Mouse (Mus musculus): ENCODE results near the gene B4galnt2. TPM values are rescaled to one million over a fixed set of nuclear protein-coding genes. Genes with fewer than 3 reads are reported as not detected.
A peak's percentile ranks its signal among the peaks of the same experiment; 100 is the strongest.

Gene B4galnt2
- polyA plus RNA-seq, 1 experiment, result 133 TPM

DNA sequence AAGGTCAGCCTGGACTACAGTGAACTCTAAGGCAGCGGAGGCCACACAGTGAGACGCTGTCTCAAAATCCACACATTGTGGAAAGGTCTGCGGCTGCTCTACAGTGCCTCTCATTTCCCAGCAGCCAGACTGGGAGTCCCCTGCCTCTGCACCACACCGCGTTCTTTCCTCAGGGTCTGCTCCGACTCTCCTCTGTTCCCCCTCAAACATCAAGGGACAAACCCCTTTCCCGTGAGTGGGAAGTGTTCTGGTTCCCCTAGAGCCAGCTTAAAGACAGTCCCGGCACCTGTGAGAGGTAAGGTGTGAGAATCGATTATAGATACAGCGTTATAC, 73.2 kb downstream of the B4galnt2 start:
- Histone ChIP-seq H3K27ac (ENCODE audit: insufficient read depth, low read depth, low read length) (peak overlapping the region; percentile 80), H3K4me1 (ENCODE audit: control insufficient read depth, insufficient read depth, insufficient read length, low read length) (peaks cover 18% of the 10 kb centered on the region), H3K36me3 (ENCODE audit: control insufficient read depth, insufficient read depth, low read length) (no peaks in the 10 kb centered on the region), H3K27me3 (ENCODE audit: control insufficient read depth, insufficient read depth, low read length) (no peaks in the 10 kb centered on the region), H3K4me3 (ENCODE audit: low read depth, low read length) (peak overlapping the region; percentile 73)
- 76% methylated on average over 10 of the region's 10 CpGs for WGBS
- no peak for TF ChIP-seq CTCF (IDR thresholded peaks at IDR 0.05; ENCODE audit: extremely low read depth, insufficient read length, insufficient replicate concordance, low read depth, low read length)
- TF ChIP-seq POLR2A (IDR thresholded peaks at IDR 0.05; ENCODE audit: low read depth, low read length), result 0 out of 2 replicates have a peak, but pooled peaks have one; percentile 27

DNA sequence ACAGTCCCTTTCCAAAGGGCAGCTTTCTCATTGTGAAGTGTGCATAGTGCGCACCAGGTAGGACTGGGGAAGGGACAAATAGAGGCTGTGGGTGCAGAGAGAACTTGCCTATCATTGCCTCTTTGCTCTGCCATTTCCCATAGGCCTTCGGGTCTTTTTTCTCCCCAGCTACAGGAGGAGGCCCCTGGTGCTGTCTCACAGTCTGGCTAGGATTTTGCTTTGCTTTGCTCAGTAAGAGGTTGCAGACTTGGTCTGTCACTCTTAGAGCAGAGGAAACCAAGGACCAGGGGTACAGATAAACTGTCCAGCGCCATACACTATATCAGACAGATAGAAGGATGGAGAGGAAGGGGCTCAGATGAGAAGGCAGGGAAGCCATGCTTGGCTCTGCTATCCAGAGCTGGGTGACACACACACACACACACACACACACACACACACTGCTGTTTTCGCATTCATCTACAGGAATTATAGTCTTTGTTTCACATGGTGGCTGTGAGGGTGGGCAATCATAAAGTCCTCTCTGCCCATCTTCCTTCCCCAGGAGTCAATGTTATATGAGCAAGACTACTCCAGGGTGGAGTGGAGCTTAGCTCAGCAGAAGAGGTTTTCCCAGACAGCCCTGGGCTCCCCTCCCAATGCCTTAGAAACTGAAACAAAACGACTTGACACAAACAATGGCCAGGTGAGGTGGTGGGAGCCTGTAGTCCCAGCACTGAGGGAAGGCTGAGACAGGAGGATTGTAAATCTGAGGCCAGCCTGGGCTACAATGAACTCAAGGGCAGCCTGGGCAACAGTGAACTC, 73.8 kb downstream of the B4galnt2 start:
- no peaks in the 10 kb centered on the region for H3K36me3 ChIP-seq (ENCODE audit: control insufficient read depth, insufficient read depth, low read length)

DNA sequence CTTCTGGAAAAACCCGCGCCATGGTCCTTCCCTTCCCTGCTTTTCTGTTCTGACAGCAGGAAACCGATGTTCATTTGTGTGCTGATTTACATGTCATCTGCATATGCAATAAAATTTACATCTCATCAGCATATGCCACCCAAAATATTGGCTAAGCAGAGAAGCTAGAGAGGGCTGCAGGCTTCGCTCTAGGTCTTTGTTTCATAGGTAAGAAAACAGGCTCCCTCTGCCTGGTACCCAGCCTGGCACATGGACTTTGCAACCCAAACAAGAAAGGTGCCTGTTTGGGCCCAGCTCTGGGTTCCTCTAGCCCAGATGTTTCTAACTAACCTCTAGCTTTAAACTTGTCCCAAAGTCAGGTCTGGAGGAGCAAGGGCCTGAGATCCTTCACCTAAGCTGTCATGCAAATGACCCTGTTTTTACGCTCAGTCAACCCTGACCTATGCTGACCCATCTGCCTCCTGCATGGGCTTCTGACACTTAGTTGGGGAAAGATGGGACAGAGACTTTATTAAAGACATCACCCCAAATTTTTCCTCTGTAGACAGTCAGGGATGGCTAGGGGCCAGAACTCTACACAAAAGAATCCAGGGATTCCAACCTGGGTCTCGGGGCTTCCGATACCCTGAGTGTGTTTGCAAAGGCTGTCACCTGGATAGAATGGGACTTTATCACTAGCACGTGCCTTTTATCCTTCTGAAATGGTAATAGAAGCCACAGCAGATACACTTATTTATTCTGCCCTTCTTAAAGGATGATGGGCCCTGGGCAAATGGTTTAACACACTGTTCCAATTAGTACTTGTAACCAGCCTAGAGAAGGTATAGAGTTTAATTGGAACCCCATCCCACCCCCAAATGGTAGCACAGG, 75.5 kb downstream of the B4galnt2 start:
- Histone ChIP-seq H3K36me3 (ENCODE audit: control insufficient read depth, insufficient read depth, low read length) (no peaks in the 10 kb centered on the region), H3K27me3 (ENCODE audit: control insufficient read depth, insufficient read depth, low read length) (no peaks in the 10 kb centered on the region), H3K4me3 (ENCODE audit: low read depth, low read length) (peak overlapping the region; percentile 23; the same call in 1 of the 2 replicates), H3K4me1 (ENCODE audit: control insufficient read depth, insufficient read depth, insufficient read length, low read length) (peaks cover 28% of the 10 kb centered on the region), H3K27ac (ENCODE audit: insufficient read depth, low read depth, low read length) (peak overlapping the region; percentile 27)
- TF ChIP-seq CTCF (IDR thresholded peaks at IDR 0.05; ENCODE audit: extremely low read depth, insufficient read length, insufficient replicate concordance, low read depth, low read length) (no peak), POLR2A (IDR thresholded peaks at IDR 0.05; ENCODE audit: low read depth, low read length) (no peak)
- 81% methylated on average over 8 of the region's 8 CpGs for WGBS

More for the DNA sequence above, 73.8 kb downstream of the B4galnt2 start:
- Histone ChIP-seq H3K27me3 (ENCODE audit: control insufficient read depth, insufficient read depth, low read length) (no peaks in the 10 kb centered on the region), H3K4me1 (ENCODE audit: control insufficient read depth, insufficient read depth, insufficient read length, low read length) (peaks cover 19% of the 10 kb centered on the region), H3K4me3 (ENCODE audit: low read depth, low read length) (peak overlapping the region; percentile 73), H3K27ac (ENCODE audit: insufficient read depth, low read depth, low read length) (peak overlapping the region; percentile 80)
- 71% methylated on average over 5 of the region's 5 CpGs for WGBS
- TF ChIP-seq POLR2A (IDR thresholded peaks at IDR 0.05; ENCODE audit: low read depth, low read length) (no peak), CTCF (IDR thresholded peaks at IDR 0.05; ENCODE audit: extremely low read depth, insufficient read length, insufficient replicate concordance, low read depth, low read length) (no peak)

DNA sequence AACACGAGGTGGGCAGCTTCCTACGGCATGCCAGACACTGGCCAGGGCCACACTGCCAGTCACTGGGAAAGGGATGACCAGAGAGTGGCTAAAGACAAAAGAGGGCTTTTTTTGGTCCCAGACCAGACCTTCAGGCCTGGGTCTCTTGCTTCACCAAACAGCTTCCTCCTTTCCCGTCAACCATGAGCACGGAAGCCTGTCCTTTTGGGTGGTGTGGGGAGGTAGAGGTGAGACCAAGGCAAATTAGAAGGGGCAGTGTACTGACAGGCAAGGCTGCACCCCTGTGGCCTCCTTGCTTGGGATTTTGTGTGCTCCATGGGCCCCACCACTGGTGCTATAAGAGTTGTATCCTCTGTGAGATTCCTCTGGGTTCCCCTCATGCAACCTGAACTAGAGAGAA, 76.1 kb downstream of the B4galnt2 start:
- Histone ChIP-seq H3K27ac (ENCODE audit: insufficient read depth, low read depth, low read length) (peak overlapping the region; percentile 27), H3K4me1 (ENCODE audit: control insufficient read depth, insufficient read depth, insufficient read length, low read length) (peaks cover 35% of the 10 kb centered on the region), H3K36me3 (ENCODE audit: control insufficient read depth, insufficient read depth, low read length) (no peaks in the 10 kb centered on the region), H3K4me3 (ENCODE audit: low read depth, low read length) (peak overlapping the region; percentile 23), H3K27me3 (ENCODE audit: control insufficient read depth, insufficient read depth, low read length) (no peaks in the 10 kb centered on the region)
- WGBS, result 75% methylated on average over 4 of the region's 4 CpGs
- TF ChIP-seq POLR2A (IDR thresholded peaks at IDR 0.05; ENCODE audit: low read depth, low read length) (no peak), CTCF (IDR thresholded peaks at IDR 0.05; ENCODE audit: extremely low read depth, insufficient read length, insufficient replicate concordance, low read depth, low read length) (no peak)

DNA sequence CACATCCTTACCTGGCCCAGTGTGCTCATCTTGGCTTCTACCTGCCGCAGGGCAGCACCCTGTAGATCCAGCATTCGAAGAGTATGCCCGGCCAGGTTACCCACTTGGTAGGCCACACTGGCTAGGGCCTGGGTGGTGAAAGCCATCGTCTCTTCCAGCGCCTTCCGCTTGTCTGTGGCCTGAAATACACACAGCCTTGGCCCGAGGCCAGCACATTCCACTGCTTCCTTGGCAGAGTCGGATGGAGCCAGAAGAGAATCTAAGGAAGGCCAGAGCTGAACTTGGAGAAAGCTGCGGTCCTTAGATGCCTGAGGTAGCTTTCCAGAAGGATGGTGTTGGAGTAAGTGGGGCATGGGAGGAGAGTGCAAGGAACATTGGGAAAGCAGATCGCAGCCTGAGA, 77.6 kb downstream of the B4galnt2 start, which contains the start of gene Gngt2:
Gngt2 (plus strand) TSS at position 158 of the 400 bp plus-strand sequence.
- peak within 1 kb of the TSS; percentile 79 for H3K27ac ChIP-seq (ENCODE audit: insufficient read depth, low read depth, low read length)
- peaks cover 46% of the 10 kb centered on the region for H3K4me1 ChIP-seq (ENCODE audit: control insufficient read depth, insufficient read depth, insufficient read length, low read length)
- 0 out of 2 replicates have a peak, but pooled peaks cover under 1% of the 10 kb centered on the region for H3K36me3 ChIP-seq (ENCODE audit: control insufficient read depth, insufficient read depth, low read length)
- H3K4me3 ChIP-seq (ENCODE audit: low read depth, low read length), result peak within 1 kb of the TSS; percentile 25
- WGBS, result 7% methylated on average over 10 of the region's 10 CpGs
- no peaks in the 10 kb centered on the region for H3K27me3 ChIP-seq (ENCODE audit: control insufficient read depth, insufficient read depth, low read length)
- TF ChIP-seq CTCF (IDR thresholded peaks at IDR 0.05; ENCODE audit: extremely low read depth, insufficient read length, insufficient replicate concordance, low read depth, low read length) (no peak), POLR2A (IDR thresholded peaks at IDR 0.05; ENCODE audit: low read depth, low read length) (no peak)

DNA sequence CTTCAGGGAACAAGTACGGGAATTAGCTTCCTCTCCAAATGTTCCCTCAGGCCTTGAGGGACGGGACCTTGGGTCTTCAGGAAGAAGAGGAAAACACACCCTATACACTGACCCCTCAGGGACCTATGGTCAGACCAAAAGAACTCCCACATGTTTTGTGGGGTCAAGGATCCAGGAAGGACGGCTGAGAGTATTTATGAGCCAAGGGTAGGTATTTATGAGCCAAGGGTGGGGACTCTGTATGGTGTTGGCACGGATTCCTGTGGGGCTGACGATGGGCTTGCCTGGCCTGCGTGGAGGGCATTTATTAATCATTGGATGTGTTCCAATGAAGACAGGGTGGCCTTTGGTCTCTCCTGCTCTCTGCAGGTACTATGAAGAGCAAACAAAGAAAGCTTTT, 78.3 kb downstream of the B4galnt2 start:
- 16% methylated on average over 6 of the region's 6 CpGs for WGBS
- 0 out of 2 replicates have a peak, but pooled peaks cover 6% of the 10 kb centered on the region for H3K36me3 ChIP-seq (ENCODE audit: control insufficient read depth, insufficient read depth, low read length)
- H3K4me1 ChIP-seq (ENCODE audit: control insufficient read depth, insufficient read depth, insufficient read length, low read length), result peaks cover 48% of the 10 kb centered on the region
- no peak for TF ChIP-seq CTCF (IDR thresholded peaks at IDR 0.05; ENCODE audit: extremely low read depth, insufficient read length, insufficient replicate concordance, low read depth, low read length)
- no peak; the same call in 1 of the 2 replicates for TF ChIP-seq POLR2A (IDR thresholded peaks at IDR 0.05; ENCODE audit: low read depth, low read length)
- H3K4me3 ChIP-seq (ENCODE audit: low read depth, low read length), result peak overlapping the region; percentile 25; the same call in 1 of the 2 replicates
- peak overlapping the region; percentile 79 for H3K27ac ChIP-seq (ENCODE audit: insufficient read depth, low read depth, low read length)
- H3K27me3 ChIP-seq (ENCODE audit: control insufficient read depth, insufficient read depth, low read length), result no peaks in the 10 kb centered on the region

Data from small intestine, adult 2 months (tissue).